Mouse (Mus musculus): ENCODE measurements around the gene A530016L24Rik.
A peak's percentile ranks its signal among the peaks of the same experiment; 100 is the strongest.

The A530016L24Rik gene

DNA sequence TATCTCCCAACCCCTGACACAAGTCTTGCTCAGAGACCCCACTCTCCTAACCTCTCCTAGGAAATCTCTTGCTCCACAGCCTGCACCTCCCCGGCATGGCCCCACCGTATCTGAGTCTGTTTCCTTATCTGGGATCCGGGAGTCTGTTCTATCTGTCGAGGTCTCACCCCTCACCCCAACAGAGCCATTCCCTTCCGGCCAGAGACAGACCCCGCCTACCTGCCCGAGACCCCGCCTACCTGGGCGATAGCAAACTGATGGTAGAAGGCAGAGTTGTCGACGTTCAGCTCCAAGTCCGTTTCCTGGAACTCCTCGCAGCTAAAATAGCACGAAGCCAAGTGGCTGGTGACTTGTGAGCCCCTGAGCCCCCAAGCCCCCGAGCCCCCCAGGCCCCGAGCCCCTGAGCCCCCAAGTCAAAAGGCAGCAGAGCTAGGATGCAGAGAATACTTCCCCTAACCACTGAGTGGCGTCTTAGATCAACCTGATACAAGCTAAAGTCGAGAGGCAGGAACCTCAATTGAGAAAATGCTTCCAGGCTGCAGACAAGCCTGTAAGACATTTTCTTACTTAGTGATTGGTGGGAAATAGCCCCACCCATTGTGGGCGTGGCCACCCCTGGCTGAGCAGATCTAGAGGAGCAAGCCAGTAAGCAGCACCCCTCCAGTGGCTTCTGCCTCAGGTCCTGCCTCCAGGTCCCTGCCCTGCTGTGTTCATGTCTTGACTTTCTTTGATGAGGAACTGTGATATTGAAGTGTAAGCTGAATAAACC lies 13.9 kb downstream of the A530016L24Rik start:
- no peak for DNase-seq (ENCODE audit: low read depth, low spot score)

DNA sequence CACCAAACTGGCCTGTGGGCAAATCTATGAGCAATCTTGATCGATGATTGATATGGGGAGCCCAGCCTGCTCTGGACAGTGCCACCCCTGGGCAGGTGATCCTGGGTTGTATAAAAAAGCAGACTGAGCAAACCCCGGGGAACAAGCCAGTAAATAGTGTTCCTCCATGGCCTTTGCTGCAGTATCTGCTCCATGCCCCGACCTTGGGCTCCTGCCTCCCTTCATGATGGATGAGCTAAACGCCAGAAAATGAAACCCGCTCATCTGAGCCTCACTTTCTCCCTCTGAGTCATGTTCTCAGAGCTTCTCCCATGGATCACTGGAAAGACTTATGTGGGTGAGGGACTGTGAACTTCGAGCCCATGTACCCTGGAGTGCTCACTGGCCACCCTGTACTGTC lies 17.0 kb downstream of the A530016L24Rik start:
- DNase-seq (ENCODE audit: low read depth, low spot score) = no peak

- no peak for DNase-seq (ENCODE audit: low read depth, low spot score)
Observed at GRCm38 (mm10) chr12:112507264-112507663, 18.0 kb downstream of the A530016L24Rik start.

DNA sequence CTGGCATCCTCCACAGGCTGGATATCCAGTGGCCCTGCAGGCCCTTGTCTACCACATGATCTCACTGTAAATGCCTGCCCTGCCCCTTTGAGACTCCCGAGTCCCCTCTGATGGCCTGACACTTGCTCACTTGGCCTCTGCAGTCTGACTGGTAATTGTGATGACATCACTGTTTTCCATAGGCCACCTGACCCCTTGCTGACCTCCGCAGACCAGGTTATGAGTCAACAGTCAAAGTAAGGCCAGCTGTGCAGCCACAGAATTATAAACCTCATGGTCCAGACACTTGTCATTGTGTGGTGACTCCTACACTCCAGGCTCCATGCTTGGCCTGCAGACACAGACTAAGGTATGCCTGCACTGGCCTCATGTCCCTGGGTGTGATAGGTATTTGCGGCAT lies 18.7 kb downstream of the A530016L24Rik start:
- DNase-seq (ENCODE audit: low read depth, low spot score) = no peak

- no peak for DNase-seq (ENCODE audit: low read depth, low spot score)
Observed at GRCm38 (mm10) chr12:112510365-112510732, 21.1 kb downstream of the A530016L24Rik start.

DNA sequence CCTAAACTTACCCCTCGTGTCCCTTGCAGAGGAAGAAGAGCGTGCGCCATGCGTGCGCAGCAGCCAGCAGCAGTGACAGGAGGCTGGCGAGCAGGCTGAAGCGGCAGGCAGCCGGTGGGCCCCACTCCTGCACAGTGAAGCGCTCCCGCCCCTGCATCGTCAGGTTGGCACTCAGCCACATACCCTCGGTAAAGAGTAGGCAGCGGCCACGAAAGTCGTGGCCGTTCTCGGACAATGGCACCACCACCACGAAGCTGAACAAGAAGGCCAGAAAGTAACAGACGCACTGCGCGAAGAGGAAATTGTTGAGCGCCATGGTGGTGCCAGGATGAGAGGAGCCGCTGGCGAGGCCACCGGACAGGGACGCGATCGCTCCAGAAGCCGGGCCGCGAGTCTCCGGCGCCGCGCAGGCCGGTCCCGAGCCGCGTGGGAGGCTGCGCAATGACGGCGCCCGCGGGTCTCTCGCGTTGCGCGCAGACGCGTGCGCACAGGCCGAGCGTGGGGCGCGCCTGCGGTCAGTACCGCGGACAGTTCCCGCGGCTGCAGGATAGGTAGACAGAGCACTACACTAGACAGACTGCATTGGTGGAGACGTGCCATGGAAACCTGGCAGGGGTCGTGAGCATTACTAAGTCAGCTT lies 21.6 kb downstream of the A530016L24Rik start:
- DNase-seq (ENCODE audit: low read depth, low spot score) = no peak

DNA sequence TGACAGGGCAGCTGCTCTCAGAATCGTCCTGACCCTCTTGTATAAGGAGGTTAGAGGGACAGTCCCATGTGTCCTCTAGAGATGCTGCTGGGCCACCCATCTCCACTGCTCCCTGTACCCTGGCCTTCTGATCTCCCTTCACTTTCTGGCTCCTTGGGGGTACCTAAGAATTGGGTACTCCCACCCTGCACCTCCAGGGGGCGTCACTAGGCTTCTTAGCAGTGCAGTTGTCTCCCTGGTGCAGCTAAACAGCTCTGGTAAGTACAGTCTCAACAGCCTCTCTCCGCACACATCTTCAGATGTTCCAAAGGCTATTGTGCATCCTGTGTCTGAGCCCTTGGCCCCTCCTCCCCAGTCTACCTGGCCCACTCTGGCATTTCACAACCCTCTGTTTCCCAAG lies 25.6 kb downstream of the A530016L24Rik start:
- DNase-seq (ENCODE audit: low read depth, low spot score) = no peak

DNA sequence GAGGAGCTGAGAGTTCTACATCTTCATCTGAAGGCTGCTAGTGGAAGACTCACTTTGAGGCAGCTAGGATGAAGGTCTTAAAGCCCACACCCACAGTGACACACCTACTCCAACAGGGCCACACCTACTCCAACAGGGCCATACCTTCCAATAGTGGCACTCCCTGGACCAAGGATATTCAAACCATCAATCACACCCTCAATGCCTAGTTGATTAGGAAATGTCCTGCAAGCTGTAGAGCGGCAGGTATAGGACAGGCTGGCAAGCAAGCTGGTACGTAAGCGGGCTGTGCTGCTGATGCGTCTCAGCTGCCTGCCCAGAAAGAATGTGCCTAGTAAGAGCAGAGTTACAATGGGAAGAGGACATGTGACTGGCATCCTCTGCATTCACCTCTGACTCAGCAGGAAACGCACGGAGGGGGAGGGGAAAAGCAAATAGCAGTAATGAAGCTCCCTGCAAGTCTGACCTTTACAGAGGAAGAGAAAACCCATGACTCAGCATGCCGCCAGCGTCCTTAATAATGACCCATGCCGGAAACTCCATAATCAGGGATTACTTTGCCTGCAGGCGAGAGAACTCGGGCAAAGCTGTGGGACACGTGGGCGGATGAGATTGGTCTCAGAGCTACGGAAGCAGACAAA lies 27.6 kb downstream of the A530016L24Rik start, which contains the start of gene Tmem179:
Tmem179 (minus strand) TSS at position 51 of the 641 bp plus-strand sequence.
- peak; percentile 13 for DNase-seq (ENCODE audit: low read depth, low spot score)

DNA sequence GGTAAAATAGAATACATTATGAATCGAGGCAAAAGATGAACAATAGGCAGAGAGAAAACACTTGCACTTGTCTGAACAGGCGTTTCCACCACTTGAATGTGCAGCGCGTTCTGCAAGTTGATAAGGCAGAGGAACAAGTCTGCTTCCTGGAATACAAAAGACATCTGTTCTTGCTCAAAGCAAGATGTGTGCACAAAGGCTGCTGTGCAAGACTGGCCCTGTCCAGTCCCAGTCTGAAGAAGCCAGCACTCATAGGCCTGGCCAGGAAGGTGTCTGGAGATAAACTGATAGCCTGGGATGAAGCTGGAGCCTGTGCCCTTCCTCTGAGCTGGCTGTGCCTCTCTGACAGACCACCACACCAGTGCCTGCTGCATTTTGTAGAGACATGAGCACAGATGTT lies 28.9 kb downstream of the A530016L24Rik start:
- no peak for DNase-seq (ENCODE audit: low read depth, low spot score)

DNA sequence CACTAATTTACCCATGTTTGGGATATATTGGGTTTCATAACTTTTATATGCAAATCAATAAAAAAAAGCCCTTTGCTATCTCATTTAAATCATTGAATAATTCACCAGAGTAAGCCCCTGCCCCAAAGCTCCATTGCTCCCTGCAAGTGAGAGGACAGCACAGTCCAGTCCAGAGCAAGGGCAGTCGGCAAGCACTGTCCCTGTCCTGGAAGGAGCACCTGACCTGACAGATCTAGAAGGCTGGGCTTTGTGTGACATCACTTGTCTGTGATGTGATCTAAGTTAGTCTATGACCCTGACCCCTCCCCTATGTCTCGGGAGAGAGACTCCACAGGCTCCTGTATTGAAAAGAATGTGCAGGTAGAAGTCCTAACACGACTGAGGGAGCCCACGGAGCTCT lies 44.5 kb downstream of the A530016L24Rik start:
- DNase-seq (ENCODE audit: low read depth, low spot score) = no peak

- no peak for DNase-seq (ENCODE audit: low read depth, low spot score)
Observed at GRCm38 (mm10) chr12:112537233-112537632, 48.0 kb downstream of the A530016L24Rik start.

- no peak for DNase-seq (ENCODE audit: low read depth, low spot score)
Observed at GRCm38 (mm10) chr12:112538356-112538755, 49.1 kb downstream of the A530016L24Rik start.

- DNase-seq (ENCODE audit: low read depth, low spot score) = no peak
Observed at GRCm38 (mm10) chr12:112539466-112539965, 50.3 kb downstream of the A530016L24Rik start.

- DNase-seq (ENCODE audit: low read depth, low spot score) = no peak
Observed at GRCm38 (mm10) chr12:112540321-112540720, 51.1 kb downstream of the A530016L24Rik start.

GRCm38 (mm10) chr12:112541483-112542091 lies 52.3 kb downstream of the A530016L24Rik start:
- no peak for DNase-seq (ENCODE audit: low read depth, low spot score)

- DNase-seq (ENCODE audit: low read depth, low spot score) = no peak
Observed at GRCm38 (mm10) chr12:112542257-112542919, 53.1 kb downstream of the A530016L24Rik start.

DNA sequence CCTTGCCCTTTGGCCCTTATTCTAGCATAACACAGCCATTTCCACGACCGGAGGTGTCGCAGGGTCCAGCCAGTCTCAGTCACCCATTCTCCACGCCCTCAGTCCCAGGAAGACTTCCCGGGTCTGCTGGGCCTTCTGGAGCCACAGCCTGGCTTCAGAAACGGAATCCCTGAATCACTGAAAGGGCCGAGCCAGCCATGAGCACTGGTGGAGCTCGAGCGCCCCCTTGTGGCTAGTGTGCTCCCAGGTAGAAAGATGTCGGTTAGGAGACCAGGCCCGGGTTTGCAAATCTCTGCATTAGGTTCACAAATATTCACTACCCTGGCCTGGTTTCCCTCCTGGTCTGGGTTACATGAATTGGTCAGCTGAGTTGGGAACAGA lies 53.7 kb downstream of the A530016L24Rik start:
- peak; percentile 80 for DNase-seq (ENCODE audit: low read depth, low spot score)

GRCm38 (mm10) chr12:112543941-112544340 lies 54.7 kb downstream of the A530016L24Rik start:
- no peak for DNase-seq (ENCODE audit: low read depth, low spot score)

DNA sequence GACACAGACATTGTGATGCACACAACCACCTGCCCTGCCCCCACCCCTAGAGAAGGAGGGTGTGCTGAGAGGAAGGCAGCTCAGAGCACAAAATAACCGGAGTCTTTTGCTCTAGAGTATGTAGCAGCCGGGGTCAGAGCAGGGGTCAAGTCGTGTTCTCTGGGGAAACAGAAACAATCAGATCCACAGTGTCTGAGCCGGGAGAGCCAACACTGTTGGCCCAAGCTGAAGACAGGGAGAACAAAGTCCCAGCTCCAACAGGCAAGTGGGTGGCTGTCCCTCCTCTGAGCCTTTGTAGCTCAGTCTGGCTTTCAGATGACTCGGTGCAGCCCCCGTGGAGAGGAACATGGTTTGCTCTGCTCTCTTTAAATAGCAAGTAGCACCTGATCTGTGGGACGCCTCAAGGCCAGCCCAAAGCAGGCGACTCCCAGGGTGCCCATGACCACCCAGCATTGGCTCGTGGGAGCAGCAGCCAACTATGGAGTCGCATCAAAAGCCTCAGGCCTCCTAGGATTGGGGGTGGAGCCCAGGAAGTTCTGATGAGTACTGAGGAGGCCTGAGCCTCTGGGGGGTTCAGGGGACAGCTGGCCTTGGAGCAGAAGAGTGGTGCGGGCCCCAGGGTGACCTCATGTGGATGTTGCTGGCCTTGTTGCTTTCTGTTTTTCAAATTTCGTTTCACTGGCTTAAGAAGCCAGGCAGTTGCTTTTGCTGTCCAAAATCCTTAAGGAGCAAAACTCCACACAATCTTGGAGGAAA lies 55.9 kb downstream of the A530016L24Rik start:
- no peak for DNase-seq (ENCODE audit: low read depth, low spot score)

DNA sequence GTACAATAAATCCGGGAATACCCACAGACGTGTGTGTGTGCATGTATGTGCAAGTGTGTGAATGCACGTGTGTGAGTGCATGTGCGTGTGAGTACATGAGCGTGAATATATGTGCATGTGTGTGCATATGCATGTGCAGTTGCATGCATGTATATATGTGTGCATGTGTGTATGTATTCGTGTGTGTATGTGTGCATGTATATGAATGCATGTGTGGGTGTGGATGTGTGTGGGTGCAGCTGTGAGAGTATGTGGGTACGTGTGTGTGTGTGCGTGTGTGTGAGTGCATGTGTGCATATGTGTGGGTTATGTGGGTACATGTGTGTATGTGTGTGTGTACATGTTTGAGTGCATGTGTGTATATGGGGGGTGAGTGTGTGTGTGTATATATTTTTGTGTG lies 56.9 kb downstream of the A530016L24Rik start:
- DNase-seq (ENCODE audit: low read depth, low spot score) = no peak

DNA sequence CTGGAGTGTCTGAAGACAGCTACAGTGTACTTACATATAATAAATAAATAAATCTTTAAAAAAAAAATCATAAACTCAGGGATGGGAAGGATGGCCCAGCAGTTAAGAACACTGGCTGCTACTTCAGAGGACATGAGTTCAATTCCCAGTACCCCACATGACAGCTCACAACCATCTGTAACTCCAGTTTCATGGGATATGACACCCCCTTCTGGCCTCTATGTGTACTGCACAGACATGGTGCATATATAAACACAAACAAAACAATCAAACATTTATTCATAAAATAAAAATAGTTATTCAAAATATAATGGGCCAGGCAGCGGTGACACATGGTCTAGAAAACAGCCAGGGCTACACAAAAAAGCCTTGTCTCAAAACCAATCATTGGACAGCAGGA lies 60.0 kb downstream of the A530016L24Rik start:
- DNase-seq (ENCODE audit: low read depth, low spot score) = no peak
